Mouse (Mus musculus): ENCODE data around the gene Acvr1b. TPM values are rescaled to one million over a fixed set of nuclear protein-coding genes. Genes with fewer than 3 reads are reported as not detected.

The Acvr1b gene
- polyA plus RNA-seq, 1 experiment from 2014 or later, result 12.6 TPM

GRCm38 (mm10) chr15:101143494-101143893, 30.4 kb upstream of the Acvr1b start:
- Histone ChIP-seq H3K27ac (ENCODE audit: low read depth) (no peak overlapping the region; the same call in 1 of the 2 replicates), H3K27me3 (replicated peaks; ENCODE audit: control insufficient read depth, insufficient read depth, low read length) (no peaks in the 10 kb centered on the region), H3K4me1 (replicated peaks; ENCODE audit: control insufficient read depth, insufficient read depth, low read length) (peaks cover 66% of the 10 kb centered on the region), H3K4me2 (ENCODE audit: low read length) (no peak overlapping the region), H3K9ac (ENCODE audit: low read length) (no peak overlapping the region), H3K9me3 (ENCODE audit: control insufficient read depth, low read length) (no peaks in the 10 kb centered on the region), H3K36me3 (ENCODE audit: control insufficient read depth, insufficient read depth, low read length) (no peaks in the 10 kb centered on the region; the same call in 1 of the 2 replicates), H3K4me3 (ENCODE audit: low read depth, low read length) (no peak overlapping the region)
- DNase-seq (ENCODE audit: low spot score) (no peak), ATAC-seq (replicated peaks; ENCODE audit: low FRiP score, low TSS enrichment, low read depth) (no peak)
- 25% methylated on average over 8 of the region's 8 CpGs for WGBS

GRCm38 (mm10) chr15:101144176-101144575, 29.7 kb upstream of the Acvr1b start:
- H3K4me3 ChIP-seq (ENCODE audit: low read depth, low read length), result no peak overlapping the region
- H3K9ac ChIP-seq (ENCODE audit: low read length), result no peak overlapping the region
- no peaks in the 10 kb centered on the region for H3K27me3 ChIP-seq (replicated peaks; ENCODE audit: control insufficient read depth, insufficient read depth, low read length)
- DNase-seq (ENCODE audit: low spot score), result no peak
- H3K36me3 ChIP-seq (ENCODE audit: control insufficient read depth, insufficient read depth, low read length), result no peaks in the 10 kb centered on the region; the same call in 1 of the 2 replicates
- no peak overlapping the region for H3K4me2 ChIP-seq (ENCODE audit: low read length)
- 84% methylated on average over 5 of the region's 5 CpGs for WGBS
- no peaks in the 10 kb centered on the region for H3K9me3 ChIP-seq (ENCODE audit: control insufficient read depth, low read length)
- H3K4me1 ChIP-seq (replicated peaks; ENCODE audit: control insufficient read depth, insufficient read depth, low read length), result peaks cover 64% of the 10 kb centered on the region
- H3K27ac ChIP-seq (ENCODE audit: low read depth), result peak overlapping the region; percentile 29; the same call in 1 of the 2 replicates
- ATAC-seq (replicated peaks; ENCODE audit: low FRiP score, low TSS enrichment, low read depth), result no peak

- H3K36me3 ChIP-seq (ENCODE audit: control insufficient read depth, insufficient read depth, low read length), result no peaks in the 10 kb centered on the region; the same call in 1 of the 2 replicates
- H3K4me1 ChIP-seq (replicated peaks; ENCODE audit: control insufficient read depth, insufficient read depth, low read length), result peaks cover 58% of the 10 kb centered on the region
- H3K27ac ChIP-seq (ENCODE audit: low read depth), result peak overlapping the region; percentile 69
- no peaks in the 10 kb centered on the region for H3K27me3 ChIP-seq (replicated peaks; ENCODE audit: control insufficient read depth, insufficient read depth, low read length)
- DNase-seq (ENCODE audit: low spot score) (no peak), ATAC-seq (replicated peaks; ENCODE audit: low FRiP score, low TSS enrichment, low read depth) (no peak)
- 69% methylated on average over 8 of the region's 8 CpGs for WGBS
- H3K9ac ChIP-seq (ENCODE audit: low read length), result no peak overlapping the region
- peak overlapping the region; percentile 42 for H3K4me2 ChIP-seq (ENCODE audit: low read length)
- no peaks in the 10 kb centered on the region for H3K9me3 ChIP-seq (ENCODE audit: control insufficient read depth, low read length)
- no peak overlapping the region for H3K4me3 ChIP-seq (ENCODE audit: low read depth, low read length)
These were observed 29.1 kb upstream of the Acvr1b start for GRCm38 (mm10) chr15:101144779-101145178.

- Histone ChIP-seq H3K36me3 (ENCODE audit: control insufficient read depth, insufficient read depth, low read length) (no peaks in the 10 kb centered on the region; the same call in 1 of the 2 replicates), H3K27ac (ENCODE audit: low read depth) (peak overlapping the region; percentile 69), H3K4me2 (ENCODE audit: low read length) (peak overlapping the region; percentile 42), H3K9me3 (ENCODE audit: control insufficient read depth, low read length) (no peaks in the 10 kb centered on the region), H3K4me1 (replicated peaks; ENCODE audit: control insufficient read depth, insufficient read depth, low read length) (peaks cover 52% of the 10 kb centered on the region), H3K27me3 (replicated peaks; ENCODE audit: control insufficient read depth, insufficient read depth, low read length) (no peaks in the 10 kb centered on the region), H3K4me3 (ENCODE audit: low read depth, low read length) (peak overlapping the region; percentile 10; the same call in 1 of the 2 replicates), H3K9ac (ENCODE audit: low read length) (peak overlapping the region; percentile 42; the same call in 1 of the 2 replicates)
- ATAC-seq (replicated peaks; ENCODE audit: low FRiP score, low TSS enrichment, low read depth) (peak; percentile 94), DNase-seq (ENCODE audit: low spot score) (peak; percentile 96)
- 10% methylated on average over 19 of the region's 19 CpGs for WGBS
These were observed 28.3 kb upstream of the Acvr1b start for GRCm38 (mm10) chr15:101145424-101146099.

- H3K4me1 ChIP-seq (replicated peaks; ENCODE audit: control insufficient read depth, insufficient read depth, low read length), result peaks cover 48% of the 10 kb centered on the region
- H3K9ac ChIP-seq (ENCODE audit: low read length), result no peak overlapping the region
- H3K9me3 ChIP-seq (ENCODE audit: control insufficient read depth, low read length), result no peaks in the 10 kb centered on the region
- no peak overlapping the region for H3K4me3 ChIP-seq (ENCODE audit: low read depth, low read length)
- 64% methylated on average over 15 of the region's 15 CpGs for WGBS
- ATAC-seq (replicated peaks; ENCODE audit: low FRiP score, low TSS enrichment, low read depth), result no peak
- no peaks in the 10 kb centered on the region; the same call in 1 of the 2 replicates for H3K36me3 ChIP-seq (ENCODE audit: control insufficient read depth, insufficient read depth, low read length)
- DNase-seq (ENCODE audit: low spot score), result no peak
- peak overlapping the region; percentile 42 for H3K4me2 ChIP-seq (ENCODE audit: low read length)
- peak overlapping the region; percentile 69 for H3K27ac ChIP-seq (ENCODE audit: low read depth)
- H3K27me3 ChIP-seq (replicated peaks; ENCODE audit: control insufficient read depth, insufficient read depth, low read length), result no peaks in the 10 kb centered on the region
These were observed 27.5 kb upstream of the Acvr1b start for GRCm38 (mm10) chr15:101146100-101146965.

DNA sequence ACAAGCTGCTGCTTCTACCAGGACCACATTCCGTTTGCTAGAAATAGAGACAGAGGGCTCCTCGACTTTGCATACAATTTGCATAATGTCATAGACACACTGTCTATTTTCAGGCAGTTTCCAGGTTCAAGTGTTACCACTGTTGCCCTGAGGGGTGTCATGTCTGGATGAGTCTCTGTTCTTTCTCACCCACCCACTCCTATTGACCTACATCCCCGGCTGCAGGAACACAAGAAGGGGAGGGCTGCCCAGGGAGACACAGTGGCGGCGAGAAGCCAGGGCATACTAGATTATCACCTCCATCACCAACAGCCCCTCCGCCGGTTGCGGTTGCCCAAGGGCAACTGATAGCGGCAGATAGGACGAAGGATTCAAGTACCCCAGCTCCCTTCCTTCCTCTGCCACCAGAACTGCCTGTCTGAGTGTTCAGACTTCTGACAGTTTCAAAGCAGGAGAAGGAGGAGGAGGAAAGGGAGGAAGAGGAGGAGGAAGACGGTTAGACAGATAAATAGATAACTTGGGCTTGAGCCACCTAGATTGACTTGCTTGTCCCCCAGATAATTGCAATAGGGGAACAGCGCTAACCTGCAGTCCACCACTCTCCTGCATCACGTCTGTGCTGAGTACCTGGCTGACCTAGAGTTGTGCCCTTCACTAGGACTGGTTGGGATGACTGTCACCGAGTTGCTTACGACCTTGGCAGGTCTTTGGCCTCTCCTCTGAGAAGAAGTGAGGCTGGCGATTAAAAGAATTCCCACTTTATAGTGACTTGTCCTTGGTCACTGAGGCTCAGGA, 26.6 kb upstream of the Acvr1b start:
- H3K27ac ChIP-seq (ENCODE audit: low read depth), result peak overlapping the region; percentile 59; the same call in 1 of the 2 replicates
- no peaks in the 10 kb centered on the region for H3K27me3 ChIP-seq (replicated peaks; ENCODE audit: control insufficient read depth, insufficient read depth, low read length)
- peaks cover 48% of the 10 kb centered on the region for H3K4me1 ChIP-seq (replicated peaks; ENCODE audit: control insufficient read depth, insufficient read depth, low read length)
- H3K4me2 ChIP-seq (ENCODE audit: low read length), result 0 out of 2 replicates have a peak overlapping the region, but pooled peaks have one; percentile 18
- no peaks in the 10 kb centered on the region for H3K36me3 ChIP-seq (ENCODE audit: control insufficient read depth, insufficient read depth, low read length)
- WGBS, result 56% methylated on average over 16 of the region's 16 CpGs
- ATAC-seq (replicated peaks; ENCODE audit: low FRiP score, low TSS enrichment, low read depth), result no peak
- no peaks in the 10 kb centered on the region for H3K9me3 ChIP-seq (ENCODE audit: control insufficient read depth, low read length)
- H3K4me3 ChIP-seq (ENCODE audit: low read depth, low read length), result no peak overlapping the region
- H3K9ac ChIP-seq (ENCODE audit: low read length), result 0 out of 2 replicates have a peak overlapping the region, but pooled peaks have one; percentile 10
- DNase-seq (ENCODE audit: low spot score), result no peak

DNA sequence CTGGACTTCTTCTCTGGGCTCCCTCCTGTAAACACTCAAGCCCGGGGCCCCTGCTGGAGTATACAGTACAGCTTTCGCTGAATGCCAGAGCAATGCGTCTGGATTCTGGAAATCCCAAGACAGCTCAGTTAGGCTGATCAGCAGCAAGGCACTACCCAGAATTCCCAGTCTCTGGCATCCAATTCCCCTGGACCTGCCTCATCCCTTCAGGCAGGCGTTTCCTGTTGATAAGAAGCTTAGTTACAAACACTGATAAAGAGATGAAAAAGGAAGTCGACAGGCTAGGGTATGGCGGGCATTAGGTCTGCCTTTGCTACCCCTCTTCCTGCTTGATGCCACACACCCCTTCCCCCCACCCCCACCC, 26.0 kb upstream of the Acvr1b start:
- Histone ChIP-seq H3K9ac (ENCODE audit: low read length) (0 out of 2 replicates have a peak overlapping the region, but pooled peaks have one; percentile 10), H3K27ac (ENCODE audit: low read depth) (peak overlapping the region; percentile 59), H3K9me3 (ENCODE audit: control insufficient read depth, low read length) (no peaks in the 10 kb centered on the region), H3K27me3 (replicated peaks; ENCODE audit: control insufficient read depth, insufficient read depth, low read length) (no peaks in the 10 kb centered on the region), H3K36me3 (ENCODE audit: control insufficient read depth, insufficient read depth, low read length) (no peaks in the 10 kb centered on the region), H3K4me3 (ENCODE audit: low read depth, low read length) (no peak overlapping the region), H3K4me2 (ENCODE audit: low read length) (peak overlapping the region; percentile 18; the same call in 1 of the 2 replicates), H3K4me1 (replicated peaks; ENCODE audit: control insufficient read depth, insufficient read depth, low read length) (peaks cover 48% of the 10 kb centered on the region)
- ATAC-seq (replicated peaks; ENCODE audit: low FRiP score, low TSS enrichment, low read depth), result no peak
- 17% methylated on average over 6 of the region's 6 CpGs for WGBS
- no peak for DNase-seq (ENCODE audit: low spot score)

DNA sequence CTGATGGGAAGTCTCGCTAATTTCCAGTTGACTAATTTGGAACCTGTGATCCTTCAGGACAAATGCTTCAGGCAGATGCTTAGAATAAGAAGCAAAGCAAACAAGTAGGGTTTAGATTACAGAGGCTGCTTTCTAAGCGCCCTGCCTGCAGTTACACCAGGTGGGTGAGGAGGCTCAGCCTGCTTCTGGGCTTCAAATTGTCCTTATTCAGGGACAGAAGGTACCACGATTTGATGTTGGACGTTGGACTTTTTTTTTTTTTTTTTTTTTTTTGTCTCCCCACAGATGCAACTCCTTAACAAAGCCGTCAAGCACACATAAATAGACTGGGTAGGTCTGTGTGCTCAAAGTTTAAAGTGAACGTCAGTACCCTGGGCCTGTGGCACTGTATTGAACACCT, 25.3 kb upstream of the Acvr1b start:
- ATAC-seq (replicated peaks; ENCODE audit: low FRiP score, low TSS enrichment, low read depth) (no peak), DNase-seq (ENCODE audit: low spot score) (no peak)
- Histone ChIP-seq H3K4me2 (ENCODE audit: low read length) (no peak overlapping the region), H3K9me3 (ENCODE audit: control insufficient read depth, low read length) (no peaks in the 10 kb centered on the region), H3K27me3 (replicated peaks; ENCODE audit: control insufficient read depth, insufficient read depth, low read length) (no peaks in the 10 kb centered on the region), H3K9ac (ENCODE audit: low read length) (no peak overlapping the region), H3K36me3 (ENCODE audit: control insufficient read depth, insufficient read depth, low read length) (no peaks in the 10 kb centered on the region), H3K4me3 (ENCODE audit: low read depth, low read length) (no peak overlapping the region), H3K27ac (ENCODE audit: low read depth) (0 out of 2 replicates have a peak overlapping the region, but pooled peaks have one; percentile 59), H3K4me1 (replicated peaks; ENCODE audit: control insufficient read depth, insufficient read depth, low read length) (peaks cover 42% of the 10 kb centered on the region)
- WGBS, result 57% methylated on average over 6 of the region's 6 CpGs

All from intestine, embryonic 14.5 days (tissue).